Mouse (Mus musculus) mesoderm, embryonic 11.5 days (tissue): Measurements from ENCODE around the gene Hltf.
A peak's percentile ranks its signal among the peaks of the same experiment; 100 is the strongest.

Experiments
- DNase-seq: peaks from one replicate; pipeline ENCODE4 v3.0.0-alpha.2; 2012; ENCODE audit warnings: low read depth, low spot score

The Hltf gene

GRCm38 (mm10) chr3:20145696-20146113 is 88.1 kb downstream of the Hltf start:
- DNase-seq: no peak

GRCm38 (mm10) chr3:20146884-20147395 is 89.3 kb downstream of the Hltf start:
- DNase-seq: no peak

DNA sequence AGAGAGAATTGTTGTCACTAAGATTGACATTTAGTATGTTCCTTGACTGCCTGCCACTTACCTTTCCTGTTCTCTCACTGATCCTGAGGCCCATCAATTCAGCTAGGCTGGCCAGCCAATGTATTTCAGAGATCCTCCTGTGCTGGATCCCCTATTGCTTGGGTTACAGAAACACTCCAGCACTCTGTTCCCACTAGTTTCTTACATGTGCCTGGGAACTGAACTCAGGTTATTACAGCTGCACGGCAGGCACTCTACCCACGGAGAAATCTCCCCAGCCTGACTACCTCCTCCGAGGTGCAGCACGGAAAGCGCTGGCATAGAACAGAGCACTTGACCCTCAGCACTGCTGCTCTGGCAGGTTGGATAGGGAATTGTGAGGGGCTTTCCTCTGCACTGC is 90.0 kb downstream of the Hltf start:
- DNase-seq: no peak

GRCm38 (mm10) chr3:20150511-20150910 is 92.9 kb downstream of the Hltf start:
- DNase-seq: no peak

DNA sequence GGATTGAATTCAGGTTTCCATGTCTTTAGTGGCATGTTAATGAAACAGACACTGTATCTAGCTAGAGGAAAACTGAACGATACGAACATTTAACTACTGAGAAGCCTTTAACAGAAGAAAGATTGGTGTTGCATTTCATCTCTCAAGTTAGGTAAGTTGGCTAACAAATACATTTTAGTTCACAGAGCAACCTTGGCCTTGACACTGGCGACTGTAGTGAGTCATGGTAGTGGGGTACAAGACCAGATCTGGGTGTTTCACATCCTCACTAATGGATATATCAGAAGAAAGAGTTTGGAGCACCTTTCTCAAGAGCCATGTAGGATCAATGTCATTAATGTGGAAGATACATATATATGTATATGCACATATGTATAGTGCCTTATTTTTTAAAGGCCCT is 94.0 kb downstream of the Hltf start:
- DNase-seq: no peak

DNA sequence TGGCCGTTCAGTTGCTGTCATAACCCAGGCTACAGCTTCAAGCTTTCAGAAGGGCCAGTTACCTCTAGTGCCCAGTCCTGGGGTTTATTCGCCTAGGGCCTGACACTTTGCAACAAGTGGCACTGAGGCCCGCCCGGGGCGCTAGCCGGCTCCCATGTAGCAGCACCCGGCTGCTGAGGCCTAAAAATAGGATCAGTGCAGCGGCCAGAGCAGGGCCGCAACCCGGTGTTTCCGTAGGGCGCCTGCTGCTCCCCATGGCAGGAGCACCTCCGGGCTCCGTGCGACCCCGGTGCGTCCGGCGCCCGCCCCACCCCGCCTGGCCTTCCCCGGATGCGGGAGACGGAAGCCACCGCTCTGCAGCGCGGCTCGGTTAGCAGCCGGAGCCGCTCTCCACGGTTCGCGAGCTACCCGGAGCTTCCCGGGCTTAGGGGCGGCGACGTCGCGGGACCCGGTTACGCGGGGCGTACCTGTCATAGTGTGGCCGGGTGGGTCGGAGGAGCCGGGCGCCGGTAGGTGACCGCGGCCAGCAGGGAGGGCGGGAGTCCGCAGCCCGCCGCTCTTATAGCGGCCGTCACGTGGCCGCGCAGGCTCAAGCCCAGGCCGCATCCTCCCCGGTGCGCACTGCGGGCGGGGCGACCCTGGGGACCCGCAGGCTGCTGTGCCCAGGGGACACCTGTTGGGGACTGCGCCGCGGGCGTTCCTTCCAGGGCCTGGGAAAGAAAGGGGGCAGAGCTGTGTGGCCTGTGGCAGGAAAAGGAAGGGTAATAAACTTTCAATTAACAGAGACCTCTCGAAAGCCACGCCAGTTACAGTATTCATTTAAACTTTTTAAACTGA is 97.1 kb downstream of the Hltf start, which contains the start of gene Gyg:
TSS of gene Gyg (minus strand) at position 787 of the 837 bp plus-strand sequence.
- peak; percentile 41 for DNase-seq

DNA sequence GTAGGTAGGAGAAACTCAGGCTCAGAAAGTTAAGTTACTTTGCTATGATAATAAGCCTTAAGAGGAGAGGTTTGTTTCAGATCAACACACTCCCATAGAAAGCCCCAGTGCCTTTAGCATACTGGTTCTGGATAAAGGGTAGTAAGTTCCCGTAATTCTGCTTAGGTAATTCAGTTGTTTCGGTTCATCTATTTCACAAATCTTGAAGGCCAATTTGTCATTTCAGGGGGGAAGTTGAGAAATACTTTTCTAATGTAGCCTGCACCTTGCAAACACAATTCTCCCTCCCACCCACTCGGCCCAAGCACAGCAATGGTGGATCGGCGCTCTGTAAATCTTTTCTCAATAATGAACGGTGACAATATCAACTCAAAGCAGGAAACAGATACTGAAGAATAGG is 97.9 kb downstream of the Hltf start:
- no peak for DNase-seq

- no peak for DNase-seq
Observed at GRCm38 (mm10) chr3:20167487-20167886, 109.9 kb downstream of the Hltf start.
